ENCODE assay signal across 8 mouse cellular contexts in the genomic region with DNA sequence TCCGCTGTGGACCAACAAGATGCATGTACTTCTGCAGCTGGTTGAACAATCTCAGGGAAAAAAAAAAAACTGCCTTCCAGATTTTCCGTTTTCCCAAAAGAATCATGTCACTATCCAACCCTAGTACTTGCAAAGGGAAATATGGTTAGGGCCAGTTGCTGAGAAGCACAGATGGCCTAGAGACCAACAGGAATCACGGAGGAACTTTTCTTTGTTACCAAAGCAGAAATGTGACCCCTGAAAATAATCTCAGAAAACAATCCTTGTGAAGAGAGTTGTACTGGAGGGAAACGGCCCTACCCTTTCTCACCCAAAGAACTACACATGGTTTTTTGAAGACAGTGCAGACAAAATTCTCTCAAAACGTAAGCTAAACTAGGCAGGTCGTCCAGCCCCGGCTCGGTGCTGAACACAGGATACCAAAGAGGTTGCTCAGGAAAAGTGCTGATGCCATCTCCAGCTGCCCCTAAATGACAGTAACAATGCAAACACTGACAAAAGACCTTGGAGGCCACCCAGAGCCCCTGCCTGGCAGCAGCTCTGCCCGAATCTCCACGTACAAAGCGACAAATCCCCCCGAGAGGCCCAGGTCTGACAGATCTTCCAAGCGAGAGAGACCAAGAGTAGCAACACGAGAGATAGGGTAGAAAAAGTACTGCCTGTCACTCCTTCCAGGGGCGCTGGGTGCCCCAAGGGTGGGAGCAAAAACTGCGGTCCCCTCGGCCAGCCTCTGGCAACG. TPM values are rescaled to one million over a fixed set of nuclear protein-coding genes. Genes with fewer than 3 reads are reported as not detected.
DNase-seq lines count a peak whose midpoint lies in the region; ATAC-seq lines count a peak whose summit lies in the region.

No protein-coding gene starts in this region.

- peak; percentile 20 for DNase-seq in layer of hippocampus, adult 9-11 months
- DNase-seq in layer of hippocampus, postnatal 10 days (ENCODE audit: low spot score in 2 of 2), result no peak
- DNase-seq in adipocyte (ENCODE audit: low spot score), result peak; percentile 54
- peak; percentile 70 for DNase-seq in liver, embryonic 11.5 days (ENCODE audit: low spot score)

- WGBS in forebrain, embryonic 15.5 days, result under 1% methylated on average over 17 of the region's 18 CpGs
- under 1% methylated on average over 17 of the region's 18 CpGs for WGBS in hindbrain, embryonic 16.5 days
- 2% methylated on average over 18 of the region's 18 CpGs for WGBS in liver, embryonic 11.5 days
- 2% methylated on average over 18 of the region's 18 CpGs for WGBS in neural tube, embryonic 13.5 days

- H3K4me1 ChIP-seq in forebrain, embryonic 15.5 days, result peaks cover 33% of the 10 kb centered on the region
- H3K4me1 ChIP-seq in hindbrain, embryonic 16.5 days (ENCODE audit: control insufficient read depth, insufficient read depth, low read depth, low read length), result peaks cover 17% of the 10 kb centered on the region
- peaks cover 25% of the 10 kb centered on the region for H3K4me1 ChIP-seq in liver, embryonic 11.5 days (replicated peaks; ENCODE audit: control insufficient read depth, insufficient read depth, low read length)
- peaks cover 34% of the 10 kb centered on the region for H3K4me1 ChIP-seq in neural tube, embryonic 13.5 days (replicated peaks)

- H3K4me2 ChIP-seq in forebrain, embryonic 15.5 days (replicated peaks), result peak overlapping the region; percentile 82
- H3K4me2 ChIP-seq in hindbrain, embryonic 16.5 days (ENCODE audit: low read length), result peak overlapping the region; percentile 80
- H3K4me2 ChIP-seq in liver, embryonic 11.5 days, result peak overlapping the region; percentile 89
- H3K4me2 ChIP-seq in neural tube, embryonic 13.5 days, result peak overlapping the region; percentile 74

- H3K36me3 ChIP-seq in forebrain, embryonic 15.5 days, result peaks cover 5% of the 10 kb centered on the region
- H3K36me3 ChIP-seq in hindbrain, embryonic 16.5 days (ENCODE audit: control insufficient read depth, insufficient read depth, low read length), result 0 out of 2 replicates have a peak, but pooled peaks cover 1% of the 10 kb centered on the region
- peaks cover 4% of the 10 kb centered on the region for H3K36me3 ChIP-seq in liver, embryonic 11.5 days (ENCODE audit: control insufficient read depth, insufficient read depth, low read length)
- H3K36me3 ChIP-seq in neural tube, embryonic 13.5 days, result peaks cover 10% of the 10 kb centered on the region; the same call in 1 of the 2 replicates

- H3K9me3 ChIP-seq in forebrain, embryonic 15.5 days, result no peaks in the 10 kb centered on the region
- H3K9me3 ChIP-seq in hindbrain, embryonic 16.5 days (ENCODE audit: control insufficient read depth, low read length), result no peaks in the 10 kb centered on the region
- no peaks in the 10 kb centered on the region for H3K9me3 ChIP-seq in liver, embryonic 11.5 days (ENCODE audit: control insufficient read depth, low read length)
- H3K9me3 ChIP-seq in neural tube, embryonic 13.5 days, result no peaks in the 10 kb centered on the region

- H3K9ac ChIP-seq in forebrain, embryonic 15.5 days (replicated peaks), result peak overlapping the region; percentile 97
- peak overlapping the region; percentile 94 for H3K9ac ChIP-seq in hindbrain, embryonic 16.5 days (ENCODE audit: low read depth, low read length)
- H3K9ac ChIP-seq in liver, embryonic 11.5 days (ENCODE audit: low read depth, low read length), result peak overlapping the region; percentile 96
- H3K9ac ChIP-seq in neural tube, embryonic 13.5 days, result peak overlapping the region; percentile 96

- H3K27me3 ChIP-seq in forebrain, embryonic 15.5 days, result no peaks in the 10 kb centered on the region
- no peaks in the 10 kb centered on the region for H3K27me3 ChIP-seq in hindbrain, embryonic 16.5 days (replicated peaks; ENCODE audit: control insufficient read depth, insufficient read depth, low read length)
- H3K27me3 ChIP-seq in liver, embryonic 11.5 days (replicated peaks; ENCODE audit: control insufficient read depth, insufficient read depth, low read length), result no peaks in the 10 kb centered on the region
- no peaks in the 10 kb centered on the region for H3K27me3 ChIP-seq in neural tube, embryonic 13.5 days

- H3K27ac ChIP-seq in forebrain, embryonic 15.5 days (replicated peaks), result peak overlapping the region; percentile 98
- H3K27ac ChIP-seq in hindbrain, embryonic 16.5 days (ENCODE audit: low read depth, low read length), result peak overlapping the region; percentile 96
- peak overlapping the region; percentile 97 for H3K27ac ChIP-seq in liver, embryonic 11.5 days (ENCODE audit: low read depth, low read length)
- peak overlapping the region; percentile 93 for H3K27ac ChIP-seq in neural tube, embryonic 13.5 days (replicated peaks)

- no peak; the same call in none of the 2 replicates for ATAC-seq in forebrain, embryonic 15.5 days (replicated peaks)
- ATAC-seq in hindbrain, embryonic 16.5 days, result peak; percentile 3; the same call in 1 of the 2 replicates
- ATAC-seq in liver, embryonic 11.5 days (replicated peaks; ENCODE audit: low FRiP score), result no peak; the same call in 1 of the 2 replicates
- no peak for ATAC-seq in neural tube, embryonic 13.5 days (ENCODE audit: low read depth)
- no peak for ATAC-seq in erythroid progenitor cell, adult 5-6 weeks (replicated peaks; ENCODE audit: low FRiP score, poor library complexity, severe bottlenecking)

- H3K4me3 ChIP-seq in forebrain, embryonic 15.5 days, result peak overlapping the region; percentile 97
- peak overlapping the region; percentile 88 for H3K4me3 ChIP-seq in hindbrain, embryonic 16.5 days (ENCODE audit: low read length)
- H3K4me3 ChIP-seq in liver, embryonic 11.5 days (ENCODE audit: low read depth, low read length), result peak overlapping the region; percentile 90
- peak overlapping the region; percentile 91 for H3K4me3 ChIP-seq in neural tube, embryonic 13.5 days

RNA-seq across cellular contexts. Expression of a gene that starts 1.5 kb away (rescaled TPM):
- total RNA-seq in layer of hippocampus, postnatal 10 days (2021), result 10 to 100 TPM; 61.2 to 61.7 TPM
- 63.9 and 66.1 TPM in 2 replicates for polyA plus RNA-seq in forebrain, embryonic 15.5 days (2015; fragmentation: Nextera tagmentation; extraction: Ambion mirVana)
- 52.9 and 56.1 TPM in 2 replicates for polyA plus RNA-seq in hindbrain, embryonic 16.5 days (2015; fragmentation: Nextera tagmentation; extraction: Ambion mirVana)
- 127 and 139 TPM in 2 replicates for polyA plus RNA-seq in liver, embryonic 11.5 days (2014; fragmentation: Nextera tagmentation; extraction: Ambion mirVana)
- polyA plus RNA-seq in neural tube, embryonic 13.5 days (2015; fragmentation: Nextera tagmentation; extraction: Ambion mirVana), result 64.8 and 67.3 TPM in 2 replicates
- 208 and 242 TPM in 2 replicates for total RNA-seq in erythroid progenitor cell, adult 5-6 weeks (2015; ENCODE audit: low replicate concordance)
- 378 and 387 TPM in 2 replicates for total RNA-seq in erythroid progenitor cell, adult 5-6 weeks (2017; ENCODE audit: low replicate concordance)

RNA-seq across cellular contexts. Expression of a gene that starts 29.9 kb away (rescaled TPM):
- 10 to 100 TPM; 66.8 to 72.9 TPM for total RNA-seq in layer of hippocampus, postnatal 10 days (2021)
- polyA plus RNA-seq in forebrain, embryonic 15.5 days (2015; fragmentation: Nextera tagmentation; extraction: Ambion mirVana), result 202 and 214 TPM in 2 replicates
- 207 and 221 TPM in 2 replicates for polyA plus RNA-seq in hindbrain, embryonic 16.5 days (2015; fragmentation: Nextera tagmentation; extraction: Ambion mirVana)
- polyA plus RNA-seq in liver, embryonic 11.5 days (2014; fragmentation: Nextera tagmentation; extraction: Ambion mirVana), result 264 and 272 TPM in 2 replicates
- 228 and 239 TPM in 2 replicates for polyA plus RNA-seq in neural tube, embryonic 13.5 days (2015; fragmentation: Nextera tagmentation; extraction: Ambion mirVana)
- total RNA-seq in erythroid progenitor cell, adult 5-6 weeks (2015; ENCODE audit: low replicate concordance), result 93.5 and 116 TPM in 2 replicates
- total RNA-seq in erythroid progenitor cell, adult 5-6 weeks (2017; ENCODE audit: low replicate concordance), result 44.4 and 50.9 TPM in 2 replicates

RNA-seq across cellular contexts. Expression of a gene that starts 44.9 kb away (rescaled TPM):
- 10 to 100 TPM; 78.8 to 81.0 TPM for total RNA-seq in layer of hippocampus, postnatal 10 days (2021)
- 35.1 and 36.4 TPM in 2 replicates for polyA plus RNA-seq in forebrain, embryonic 15.5 days (2015; fragmentation: Nextera tagmentation; extraction: Ambion mirVana)
- 17.3 and 19.4 TPM in 2 replicates for polyA plus RNA-seq in hindbrain, embryonic 16.5 days (2015; fragmentation: Nextera tagmentation; extraction: Ambion mirVana)
- 15.8 and 17.7 TPM in 2 replicates for polyA plus RNA-seq in liver, embryonic 11.5 days (2014; fragmentation: Nextera tagmentation; extraction: Ambion mirVana)
- polyA plus RNA-seq in neural tube, embryonic 13.5 days (2015; fragmentation: Nextera tagmentation; extraction: Ambion mirVana), result 36.8 and 38.4 TPM in 2 replicates
- 13.7 and 19.3 TPM in 2 replicates for total RNA-seq in erythroid progenitor cell, adult 5-6 weeks (2015; ENCODE audit: low replicate concordance)
- total RNA-seq in erythroid progenitor cell, adult 5-6 weeks (2017; ENCODE audit: low replicate concordance), result 13.9 and 28.8 TPM in 2 replicates

Comparison
In these comparisons a context has a peak if more than half of its experiments do, and no peak if none do; other contexts are left out.
1. DNase-seq: peak in layer of hippocampus, adult 9-11 months (single experiment), adipocyte (single experiment) and liver, embryonic 11.5 days (single experiment); none in layer of hippocampus, postnatal 10 days (0 of 2).
2. Peak in every context shown above with its lines, with median percentiles within 50 percentile points of each other: H3K27ac ChIP-seq, H3K4me2 ChIP-seq, H3K4me3 ChIP-seq and H3K9ac ChIP-seq.